Mouse (Mus musculus): Measurements from ENCODE around the gene Slc27a1. TPM values are rescaled to one million over a fixed set of nuclear protein-coding genes. Genes with fewer than 3 reads are reported as not detected.

Slc27a1 gene
- total and polyA plus RNA-seq, 3 experiments, result 0.33 TPM; not detected in 2

DNA sequence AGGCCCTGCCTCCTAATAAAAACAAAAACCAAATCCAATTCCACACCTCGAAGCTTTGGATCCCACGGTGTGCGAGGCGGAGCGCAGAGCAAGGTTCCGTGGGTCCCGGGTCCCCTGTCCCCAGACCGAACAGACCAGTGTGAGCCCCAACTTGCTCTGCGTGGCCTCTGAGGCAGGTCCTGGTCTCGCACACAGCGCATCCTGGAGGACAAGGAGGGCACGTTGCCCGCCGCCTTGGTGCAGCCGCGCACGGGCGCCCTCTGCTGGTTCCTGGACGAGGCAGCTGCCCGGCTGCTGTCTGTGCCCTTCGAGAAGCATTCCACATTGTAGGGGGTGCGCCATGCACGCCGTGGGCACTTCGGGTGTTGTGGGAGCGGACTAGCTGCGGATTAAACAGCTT lies 27.2 kb downstream of the Slc27a1 start:
- no peaks in the 10 kb centered on the region for H3K9me3 ChIP-seq (replicated peaks)
- H3K27me3 ChIP-seq (ENCODE audit: insufficient read depth, low read length), result no peaks in the 10 kb centered on the region
- DNase-seq (ENCODE audit: low spot score) (peak; percentile 77), ATAC-seq (ENCODE audit: extremely low read depth, insufficient number of reproducible peaks, low FRiP score, poor library complexity, severe bottlenecking) (no peak)
- TF ChIP-seq CTCF (IDR thresholded peaks at IDR 0.05; ENCODE audit: low read depth, low read length) (peak; percentile 95), POLR2AphosphoS5 (IDR thresholded peaks at IDR 0.05; ENCODE audit: insufficient replicate concordance, low read depth, low read length) (no peak), GATA2 (IDR thresholded peaks at IDR 0.05; ENCODE audit: borderline replicate concordance, low read depth, low read length) (no peak)
- H3K36me3 ChIP-seq (replicated peaks), result peaks cover 83% of the 10 kb centered on the region
- H3K4me1 ChIP-seq (ENCODE audit: insufficient read depth, low read depth, low read length), result peaks cover 60% of the 10 kb centered on the region
- peak overlapping the region; percentile 50; the same call in 1 of the 2 replicates for H3K4me3 ChIP-seq (ENCODE audit: low read depth, low read length)

DNA sequence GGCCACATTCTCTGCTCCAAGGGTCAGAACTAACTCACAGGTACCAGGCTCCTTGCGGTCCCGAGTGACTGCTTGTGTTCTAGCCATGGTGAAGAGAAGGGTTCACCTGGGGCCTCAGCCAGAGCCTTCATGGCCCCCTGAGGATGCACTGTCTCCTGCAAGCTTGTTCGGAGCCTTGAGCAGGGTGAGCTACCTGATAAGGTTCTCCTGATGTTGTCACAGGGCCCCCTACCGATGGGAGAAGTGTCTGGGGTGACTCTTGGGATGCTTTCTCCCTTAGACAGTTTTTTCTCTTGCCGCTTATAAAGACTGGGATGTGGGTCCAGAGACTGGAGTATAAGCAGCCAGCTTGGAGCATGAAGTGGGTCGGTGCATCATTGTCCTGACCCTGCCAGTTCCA lies 27.7 kb downstream of the Slc27a1 start:
- Histone ChIP-seq H3K4me3 (ENCODE audit: low read depth, low read length) (no peak overlapping the region; the same call in 1 of the 2 replicates), H3K9me3 (replicated peaks) (no peaks in the 10 kb centered on the region), H3K4me1 (ENCODE audit: insufficient read depth, low read depth, low read length) (peaks cover 55% of the 10 kb centered on the region), H3K36me3 (replicated peaks) (peaks cover 82% of the 10 kb centered on the region), H3K27me3 (ENCODE audit: insufficient read depth, low read length) (no peaks in the 10 kb centered on the region)
- no peak for TF ChIP-seq CTCF (IDR thresholded peaks at IDR 0.05; ENCODE audit: low read depth, low read length)
- TF ChIP-seq TAL1 (conservative IDR thresholded peaks at IDR 0.05; ENCODE audit: low read depth, low read length), result no peak
- no peak for TF ChIP-seq GATA1 (IDR thresholded peaks at IDR 0.05; ENCODE audit: borderline replicate concordance, low read length)
- TF ChIP-seq GATA2 (IDR thresholded peaks at IDR 0.05; ENCODE audit: borderline replicate concordance, low read depth, low read length), result no peak
- TF ChIP-seq POLR2AphosphoS5 (IDR thresholded peaks at IDR 0.05; ENCODE audit: insufficient replicate concordance, low read depth, low read length), result no peak
- ATAC-seq (ENCODE audit: extremely low read depth, insufficient number of reproducible peaks, low FRiP score, poor library complexity, severe bottlenecking) (no peak), DNase-seq (ENCODE audit: low spot score) (no peak)

DNA sequence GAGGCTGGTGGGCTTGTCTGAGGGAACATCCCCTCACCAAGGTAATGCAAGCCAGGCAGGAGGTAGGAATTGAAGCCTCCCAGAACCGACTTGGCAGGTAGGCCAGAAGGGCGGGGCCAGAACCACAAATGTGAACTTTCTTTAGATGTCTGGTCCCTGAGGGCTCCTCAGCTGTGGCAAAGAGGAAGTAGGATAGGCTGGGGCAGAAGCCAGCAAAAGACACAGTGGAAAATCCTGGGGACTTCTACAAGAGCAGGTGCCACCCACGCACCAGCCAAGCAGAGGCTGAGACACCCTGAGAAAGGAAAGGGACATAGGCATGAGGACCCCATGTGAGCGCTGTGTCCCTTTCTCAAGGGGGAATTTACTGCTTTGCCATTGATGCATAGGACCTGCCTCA lies 28.1 kb downstream of the Slc27a1 start:
- H3K36me3 ChIP-seq (replicated peaks), result peaks cover 83% of the 10 kb centered on the region
- H3K4me3 ChIP-seq (ENCODE audit: low read depth, low read length), result no peak overlapping the region
- peaks cover 52% of the 10 kb centered on the region for H3K4me1 ChIP-seq (ENCODE audit: insufficient read depth, low read depth, low read length)
- ATAC-seq (ENCODE audit: extremely low read depth, insufficient number of reproducible peaks, low FRiP score, poor library complexity, severe bottlenecking), result no peak
- no peak for TF ChIP-seq GATA2 (IDR thresholded peaks at IDR 0.05; ENCODE audit: borderline replicate concordance, low read depth, low read length)
- no peak for TF ChIP-seq GATA1 (IDR thresholded peaks at IDR 0.05; ENCODE audit: borderline replicate concordance, low read length)
- TF ChIP-seq TAL1 (conservative IDR thresholded peaks at IDR 0.05; ENCODE audit: low read depth, low read length), result no peak
- TF ChIP-seq CTCF (IDR thresholded peaks at IDR 0.05; ENCODE audit: low read depth, low read length), result no peak
- no peak for TF ChIP-seq POLR2AphosphoS5 (IDR thresholded peaks at IDR 0.05; ENCODE audit: insufficient replicate concordance, low read depth, low read length)
- peak; percentile 39 for DNase-seq (ENCODE audit: low spot score)
- no peaks in the 10 kb centered on the region for H3K9me3 ChIP-seq (replicated peaks)
- no peaks in the 10 kb centered on the region for H3K27me3 ChIP-seq (ENCODE audit: insufficient read depth, low read length)

DNA sequence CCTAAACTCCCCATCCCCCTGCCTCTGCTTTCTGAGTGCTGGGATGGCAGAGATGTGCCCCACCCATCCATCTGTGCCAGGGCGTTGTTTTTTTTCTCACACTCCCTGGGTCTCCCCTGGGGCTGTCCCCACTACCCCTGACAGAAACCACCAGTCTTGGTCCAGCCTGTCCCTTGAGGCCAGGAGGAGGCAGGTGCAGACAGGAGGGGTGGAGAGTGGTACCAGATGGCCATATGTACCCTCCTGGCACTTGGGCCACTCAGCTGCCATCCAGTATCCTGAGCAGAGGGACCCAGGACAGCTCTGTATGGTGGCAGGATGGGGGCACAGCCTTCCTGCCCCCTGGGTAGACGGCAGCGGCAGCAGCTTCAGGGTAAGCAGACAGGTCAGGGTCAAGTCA lies 28.8 kb downstream of the Slc27a1 start, which contains the start of gene Fam129c:
Fam129c (plus strand) TSS at position 198 of the 400 bp plus-strand sequence.
- Histone ChIP-seq H3K9me3 (replicated peaks) (no peaks in the 10 kb centered on the region), H3K36me3 (replicated peaks) (peaks cover 90% of the 10 kb centered on the region), H3K4me3 (ENCODE audit: low read depth, low read length) (no peak within 1 kb of the TSS; the same call in 1 of the 2 replicates), H3K27me3 (ENCODE audit: insufficient read depth, low read length) (no peaks in the 10 kb centered on the region), H3K4me1 (ENCODE audit: insufficient read depth, low read depth, low read length) (peaks cover 52% of the 10 kb centered on the region)
- no peak for TF ChIP-seq GATA2 (IDR thresholded peaks at IDR 0.05; ENCODE audit: borderline replicate concordance, low read depth, low read length)
- TF ChIP-seq GATA1 (IDR thresholded peaks at IDR 0.05; ENCODE audit: borderline replicate concordance, low read length), result no peak
- ATAC-seq (ENCODE audit: extremely low read depth, insufficient number of reproducible peaks, low FRiP score, poor library complexity, severe bottlenecking) (no peak), DNase-seq (ENCODE audit: low spot score) (no peak)

DNA sequence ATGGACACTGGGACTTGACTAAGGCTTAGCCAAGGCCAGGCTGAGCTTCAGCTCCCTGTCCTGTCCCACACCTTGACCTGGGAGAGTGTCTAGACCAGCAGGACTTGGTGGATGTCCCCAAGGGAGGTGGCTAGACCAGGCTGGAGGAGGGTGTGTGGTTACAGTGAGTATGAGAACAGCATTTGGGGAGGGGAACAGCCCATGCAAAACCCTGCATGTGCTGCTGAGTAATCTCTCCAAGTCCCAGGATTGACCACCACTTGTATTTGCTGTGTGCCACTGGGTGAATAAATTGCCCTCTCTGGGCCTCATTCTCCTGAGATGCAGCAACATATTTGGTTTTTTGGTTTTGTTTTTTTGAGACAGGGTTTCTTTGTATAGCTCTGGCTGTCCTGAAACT lies 29.7 kb downstream of the Slc27a1 start:
- H3K27me3 ChIP-seq (ENCODE audit: insufficient read depth, low read length), result no peaks in the 10 kb centered on the region
- peaks cover 44% of the 10 kb centered on the region for H3K4me1 ChIP-seq (ENCODE audit: insufficient read depth, low read depth, low read length)
- no peak for DNase-seq (ENCODE audit: low spot score)
- peaks cover 91% of the 10 kb centered on the region for H3K36me3 ChIP-seq (replicated peaks)
- no peak for ATAC-seq (ENCODE audit: extremely low read depth, insufficient number of reproducible peaks, low FRiP score, poor library complexity, severe bottlenecking)
- TF ChIP-seq POLR2AphosphoS5 (IDR thresholded peaks at IDR 0.05; ENCODE audit: insufficient replicate concordance, low read depth, low read length), result no peak
- TF ChIP-seq GATA1 (IDR thresholded peaks at IDR 0.05; ENCODE audit: borderline replicate concordance, low read length), result no peak
- TF ChIP-seq GATA2 (IDR thresholded peaks at IDR 0.05; ENCODE audit: borderline replicate concordance, low read depth, low read length), result no peak
- TF ChIP-seq TAL1 (conservative IDR thresholded peaks at IDR 0.05; ENCODE audit: low read depth, low read length), result no peak
- no peak for TF ChIP-seq CTCF (IDR thresholded peaks at IDR 0.05; ENCODE audit: low read depth, low read length)
- H3K4me3 ChIP-seq (ENCODE audit: low read depth, low read length), result no peak overlapping the region
- no peaks in the 10 kb centered on the region for H3K9me3 ChIP-seq (replicated peaks)

DNA sequence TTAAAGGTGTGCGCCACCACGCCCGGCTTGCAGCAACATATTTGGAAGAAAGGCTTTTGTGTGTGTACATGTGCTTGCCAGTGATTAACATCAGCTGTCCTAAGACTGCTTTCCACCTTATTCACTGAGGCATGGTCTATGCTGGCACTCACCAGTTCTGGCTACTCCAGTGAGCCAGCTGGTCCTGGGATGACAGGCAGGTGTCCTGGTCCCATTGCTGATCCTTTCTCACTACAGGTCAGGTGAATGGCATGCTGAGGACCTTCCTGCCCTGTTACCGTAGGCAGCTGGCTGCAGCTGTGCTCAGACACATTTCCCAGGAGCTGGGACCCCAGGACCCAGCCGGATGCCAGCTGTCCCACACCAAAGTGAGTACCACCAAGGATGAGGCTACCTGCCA lies 30.2 kb downstream of the Slc27a1 start:
- no peak for TF ChIP-seq GATA2 (IDR thresholded peaks at IDR 0.05; ENCODE audit: borderline replicate concordance, low read depth, low read length)
- no peak for TF ChIP-seq CTCF (IDR thresholded peaks at IDR 0.05; ENCODE audit: low read depth, low read length)
- no peak for TF ChIP-seq GATA1 (IDR thresholded peaks at IDR 0.05; ENCODE audit: borderline replicate concordance, low read length)
- no peak for TF ChIP-seq POLR2AphosphoS5 (IDR thresholded peaks at IDR 0.05; ENCODE audit: insufficient replicate concordance, low read depth, low read length)
- no peak for TF ChIP-seq TAL1 (conservative IDR thresholded peaks at IDR 0.05; ENCODE audit: low read depth, low read length)
- H3K36me3 ChIP-seq (replicated peaks), result peaks cover 91% of the 10 kb centered on the region

More for the DNA sequence above, 30.2 kb downstream of the Slc27a1 start:
- no peaks in the 10 kb centered on the region for H3K27me3 ChIP-seq (ENCODE audit: insufficient read depth, low read length)
- H3K4me1 ChIP-seq (ENCODE audit: insufficient read depth, low read depth, low read length), result peaks cover 42% of the 10 kb centered on the region
- no peak for ATAC-seq (ENCODE audit: extremely low read depth, insufficient number of reproducible peaks, low FRiP score, poor library complexity, severe bottlenecking)
- no peaks in the 10 kb centered on the region for H3K9me3 ChIP-seq (replicated peaks)
- DNase-seq (ENCODE audit: low spot score), result no peak
- no peak overlapping the region for H3K4me3 ChIP-seq (ENCODE audit: low read depth, low read length)

Measured in G1E (cell line).